Mouse (Mus musculus) hindlimb bud, embryonic 11.5 days (tissue): Measurements from ENCODE around the gene Ing3.

Source experiments
- DNase-seq: peaks from one replicate; pipeline ENCODE4 v3.0.0-alpha.2; 2012; ENCODE audit warnings: low read depth, low spot score; ENCODE audit errors: extremely low spot score

Ing3 gene

DNA sequence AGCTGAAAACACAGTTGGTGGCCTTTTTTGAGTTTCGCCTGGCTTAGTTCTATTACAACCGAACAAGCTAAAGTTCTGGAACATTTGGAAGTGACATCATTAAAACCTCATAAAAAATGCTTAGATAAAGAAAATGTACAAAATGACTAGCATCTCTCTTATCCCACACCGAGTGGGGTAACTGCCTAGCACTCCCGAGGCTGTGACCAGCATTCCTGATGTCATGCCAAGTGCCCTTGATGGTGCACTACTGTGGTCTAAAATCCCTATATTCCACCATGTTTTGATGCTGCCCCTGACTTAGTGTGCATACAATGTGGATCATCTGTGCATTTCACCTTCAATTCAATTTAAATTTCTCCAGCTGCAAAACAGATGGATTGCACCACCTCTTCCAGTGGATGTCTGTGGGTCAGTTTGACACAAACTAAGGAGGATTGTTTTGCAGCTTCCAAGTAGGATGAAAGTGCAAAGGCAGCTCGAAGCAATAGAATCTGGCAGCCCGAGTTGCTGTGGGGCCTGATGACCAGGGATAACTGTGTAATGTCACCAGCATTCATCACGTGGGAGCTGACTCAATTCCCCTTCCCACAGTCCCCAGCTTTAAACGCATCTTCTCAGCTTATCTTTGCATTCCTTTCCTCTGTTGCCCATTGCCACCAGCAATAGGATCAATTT is 69.5 kb downstream of the Ing3 start:
- no peak for DNase-seq

DNA sequence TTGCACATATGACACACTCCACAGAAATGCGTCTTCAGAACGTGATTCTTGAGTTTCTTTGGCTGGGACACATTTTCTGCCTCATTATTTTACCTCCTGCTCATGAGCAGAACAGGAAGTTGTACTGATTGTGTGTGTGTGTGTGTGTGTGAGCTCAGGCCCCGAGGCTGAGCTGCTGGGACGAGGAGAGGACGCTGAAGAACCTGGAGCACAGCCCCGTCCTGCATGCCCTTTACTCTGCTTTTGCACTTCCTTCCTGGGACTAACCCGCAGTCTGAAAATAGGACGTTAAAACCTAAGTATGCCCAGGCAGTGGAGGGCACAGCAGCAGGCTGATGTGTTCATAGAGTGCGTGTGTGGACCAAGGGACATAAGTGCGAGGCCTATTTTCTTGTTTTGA is 70.3 kb downstream of the Ing3 start:
- no peak for DNase-seq

DNA sequence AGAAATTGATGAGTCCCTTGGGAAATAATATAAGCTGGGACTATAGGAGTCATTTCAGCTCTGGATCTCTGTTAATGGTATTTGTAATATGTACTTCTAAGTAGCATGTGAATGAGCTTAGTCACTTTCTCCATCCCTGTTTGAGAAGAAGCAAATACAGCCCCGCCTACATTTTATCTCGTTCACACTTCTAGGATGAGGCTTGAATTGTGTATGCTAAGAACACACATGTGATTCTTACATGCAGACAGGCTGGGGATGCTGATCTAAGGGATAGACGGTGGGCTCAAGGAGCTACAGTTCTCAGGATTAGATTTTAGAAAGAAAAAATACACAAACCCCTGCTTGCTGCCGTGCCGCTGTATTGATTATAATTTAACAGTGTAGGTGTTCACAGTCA is 71.3 kb downstream of the Ing3 start:
- no peak for DNase-seq

DNA sequence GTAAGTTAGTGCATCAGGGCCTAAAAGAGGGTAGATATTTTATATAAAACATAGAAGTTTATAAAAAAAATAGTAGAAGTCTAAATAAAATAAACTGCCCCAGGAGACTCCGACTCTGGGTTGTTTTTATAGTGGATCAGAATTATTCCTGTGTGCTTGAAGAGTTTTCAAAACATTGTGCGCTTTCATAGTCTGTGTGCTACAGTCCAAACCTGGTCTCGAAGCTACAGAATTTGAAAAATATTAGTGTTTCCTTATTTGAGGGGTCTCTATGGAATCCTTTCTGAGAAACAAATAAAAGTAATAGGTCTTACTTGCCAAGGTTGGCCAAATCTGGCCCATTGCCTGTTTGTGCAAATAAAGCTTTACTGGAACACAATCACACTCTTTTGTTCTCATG is 71.9 kb downstream of the Ing3 start:
- no peak for DNase-seq

DNA sequence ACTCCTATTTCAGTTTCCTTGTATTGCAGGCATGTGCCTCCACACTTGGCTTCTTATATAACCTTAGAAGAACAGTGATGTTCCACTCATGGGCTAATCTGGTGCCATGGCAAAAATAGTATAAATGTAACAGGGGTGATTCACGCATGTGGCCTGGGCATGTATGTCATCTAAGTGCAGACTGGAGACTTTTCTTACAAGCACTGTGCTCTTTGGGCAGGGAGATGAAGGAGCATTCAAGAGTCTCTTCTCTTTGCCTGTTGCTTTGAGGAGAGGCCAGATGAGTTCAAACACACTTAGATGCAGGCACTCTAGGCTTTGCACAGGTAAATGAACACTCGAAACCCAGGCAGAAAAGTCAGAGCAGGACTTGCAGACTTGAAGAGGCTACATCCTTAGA is 74.8 kb downstream of the Ing3 start:
- DNase-seq: no peak
